Mouse (Mus musculus) granulocyte monocyte progenitor cell, adult 5-6 weeks (primary cell): Measurements from ENCODE around the gene Zbtb16. TPM values are rescaled to one million over a fixed set of nuclear protein-coding genes. Genes with fewer than 3 reads are reported as not detected.

ENCODE experiments used
- ATAC-seq: replicated peaks from 2 replicates; pipeline ENCODE4 v1.8.0; 2016; ENCODE audit warnings: mild to moderate bottlenecking, moderate TSS enrichment, inconsistent platforms; ENCODE audit not compliant: poor library complexity, severe bottlenecking
- total RNA-seq, 2 experiments: library from RNA; stranded (forward) in 1 of 2; stranded (reverse) in 1 of 2; fragments of 200-712, 200-1000 nt in 1 of 2; fragments of >200 nt in 1 of 2; fragmentation: Nextera tagmentation in 1 of 2; gene quantifications; 2 replicates each; pipeline ENCODE4 v1.2.3; 2014 to 2017

The Zbtb16 gene
- total RNA-seq, 2 experiments from 2014 or later, result 10.0 to 10.1 TPM

- peak; percentile 75 for ATAC-seq
These were observed 30.2 kb downstream of the Zbtb16 start for GRCm38 (mm10) chr9:48805850-48806249.

GRCm38 (mm10) chr9:48804509-48804908, 31.5 kb downstream of the Zbtb16 start:
- no peak for ATAC-seq

- ATAC-seq, result no peak
These were observed 32.4 kb downstream of the Zbtb16 start for GRCm38 (mm10) chr9:48803460-48804240.

- no peak for ATAC-seq
These were observed 33.6 kb downstream of the Zbtb16 start for GRCm38 (mm10) chr9:48802374-48802773.

- no peak for ATAC-seq
These were observed 34.7 kb downstream of the Zbtb16 start for GRCm38 (mm10) chr9:48801322-48801721.

- ATAC-seq, result no peak
These were observed 35.4 kb downstream of the Zbtb16 start for GRCm38 (mm10) chr9:48800627-48801026.

GRCm38 (mm10) chr9:48798044-48798443, 38.0 kb downstream of the Zbtb16 start:
- no peak for ATAC-seq

- ATAC-seq, result no peak
These were observed 39.7 kb downstream of the Zbtb16 start for GRCm38 (mm10) chr9:48796267-48796822.

- ATAC-seq, result no peak
These were observed 40.3 kb downstream of the Zbtb16 start for GRCm38 (mm10) chr9:48795740-48796139.

GRCm38 (mm10) chr9:48795095-48795494, 40.9 kb downstream of the Zbtb16 start:
- no peak for ATAC-seq

- ATAC-seq, result no peak
These were observed 41.6 kb downstream of the Zbtb16 start for GRCm38 (mm10) chr9:48794463-48794862.

GRCm38 (mm10) chr9:48793638-48794188, 42.3 kb downstream of the Zbtb16 start:
- peak; percentile 50 for ATAC-seq

GRCm38 (mm10) chr9:48790575-48790974, 45.4 kb downstream of the Zbtb16 start:
- ATAC-seq, result no peak

GRCm38 (mm10) chr9:48787906-48788410, 48.1 kb downstream of the Zbtb16 start:
- ATAC-seq, result no peak

GRCm38 (mm10) chr9:48787321-48787720, 48.7 kb downstream of the Zbtb16 start:
- ATAC-seq, result no peak

GRCm38 (mm10) chr9:48786814-48787213, 49.2 kb downstream of the Zbtb16 start:
- peak; percentile 53 for ATAC-seq

- no peak for ATAC-seq
These were observed 51.1 kb downstream of the Zbtb16 start for GRCm38 (mm10) chr9:48784937-48785336.

- ATAC-seq, result no peak
These were observed 52.7 kb downstream of the Zbtb16 start for GRCm38 (mm10) chr9:48783292-48783691.

- no peak for ATAC-seq
These were observed 53.5 kb downstream of the Zbtb16 start for GRCm38 (mm10) chr9:48782284-48783060.

GRCm38 (mm10) chr9:48776268-48776667, 59.8 kb downstream of the Zbtb16 start:
- ATAC-seq, result no peak

GRCm38 (mm10) chr9:48775561-48775960, 60.5 kb downstream of the Zbtb16 start:
- ATAC-seq, result no peak
